Mouse (Mus musculus) macrophage (primary cell): ENCODE results near the gene Gpr146. TPM values are rescaled to one million over a fixed set of nuclear protein-coding genes. Genes with fewer than 3 reads are reported as not detected.
A peak's percentile ranks its signal among the peaks of the same experiment; 100 is the strongest.
"Not testable (repeated sequence)": the region's sequence is repeated elsewhere in the genome, so short reads cannot be mapped to it uniquely, and the experiment has no call there.

Source experiments
- H3K27ac ChIP-seq: fragments of 350-480 bp; formaldehyde crosslinking; 2 replicates; pipeline ENCODE4 v1.9.0; 2021
- H3K36me3 ChIP-seq: fragments of 350-480 bp; formaldehyde crosslinking; 2 replicates; pipeline ENCODE4 v1.9.0; 2021; ENCODE audit errors: inconsistent target
- H3K4me3 ChIP-seq: fragments of 350-480 bp; formaldehyde crosslinking; 2 replicates; pipeline ENCODE4 v1.9.0; 2021; ENCODE audit errors: inconsistent target
- H3K79me2 ChIP-seq: fragments of 350-480 bp; formaldehyde crosslinking; 2 replicates; pipeline ENCODE4 v1.9.0; 2021; ENCODE audit errors: inconsistent target
- WGBS: methylation state at CpG from one replicate; pipeline ENCODE4 v1.1.7; 2026; ENCODE audit warnings: inconsistent platforms; ENCODE audit not compliant: missing documents; 5-methylcytosine and 5-hydroxymethylcytosine counted together
- polyA plus RNA-seq: library from polyadenylated mRNA; stranded (reverse); fragments of 250-400 nt; gene quantifications from 3 replicates; pipeline ENCODE4 v1.2.4, GENCODE M21; 2018; ENCODE audit warnings: inconsistent platforms

The Gpr146 gene
- polyA plus RNA-seq, 1 experiment from 2014 or later: 20.6 TPM

DNA sequence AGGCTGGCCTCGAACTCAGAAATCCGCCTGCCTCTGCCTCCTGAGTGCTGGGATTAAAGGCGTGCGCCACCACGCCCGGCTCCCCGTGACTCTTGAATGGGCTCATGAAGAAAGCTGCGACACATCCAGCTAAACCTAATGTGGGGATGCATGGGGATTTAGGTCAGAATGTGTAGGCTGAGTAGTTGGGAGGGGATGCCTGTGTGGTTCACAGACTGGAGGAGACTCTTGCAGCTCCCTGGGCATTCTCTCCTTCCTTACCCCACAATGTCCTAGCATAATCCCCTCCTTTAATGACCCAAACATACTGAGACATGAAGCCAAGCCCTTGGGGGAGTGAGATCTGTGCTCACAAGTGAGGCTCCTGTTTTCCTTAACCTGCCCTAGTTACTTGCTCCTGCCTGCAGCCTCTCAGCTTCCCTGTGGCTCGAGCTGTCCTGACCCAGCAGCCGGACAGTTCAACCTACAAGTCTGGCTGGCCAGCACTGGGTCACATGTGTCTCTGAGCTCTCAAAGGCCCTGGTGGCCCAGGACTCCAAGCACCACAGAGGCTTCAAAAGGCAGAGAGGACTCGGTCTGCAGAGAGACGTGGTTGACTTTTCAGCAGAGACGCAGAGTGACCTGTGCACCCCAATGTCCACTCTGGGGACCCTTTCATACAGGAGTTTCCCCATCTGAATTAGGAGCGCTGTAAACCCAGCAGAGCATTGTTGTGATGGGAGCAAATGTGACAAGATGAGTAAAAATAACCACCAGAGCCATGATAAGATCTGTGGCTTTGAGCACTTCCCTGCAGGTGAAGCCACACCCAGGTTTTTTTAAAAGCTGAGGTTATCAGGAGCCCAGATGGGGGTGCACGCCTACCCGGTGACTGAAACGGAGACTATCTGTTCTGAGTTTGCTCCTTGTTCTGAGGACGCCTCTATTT is 4.4 kb downstream of the Gpr146 start:
- H3K4me3 ChIP-seq: peak overlapping the region; percentile 63
- 33% methylated on average over 18 of the region's 18 CpGs for WGBS
- H3K79me2 ChIP-seq: peaks cover 86% of the 10 kb centered on the region
- peaks cover 25% of the 10 kb centered on the region; the same call in 1 of the 2 replicates for H3K36me3 ChIP-seq
- peak overlapping the region; percentile 84 for H3K27ac ChIP-seq

GRCm38 (mm10) chr5:139382760-139383159 is 5.3 kb downstream of the Gpr146 start:
- WGBS: 19% methylated on average over 8 of the region's 8 CpGs
- Histone ChIP-seq H3K4me3 (peak overlapping the region; percentile 63), H3K36me3 (peaks cover 25% of the 10 kb centered on the region; the same call in 1 of the 2 replicates)

DNA sequence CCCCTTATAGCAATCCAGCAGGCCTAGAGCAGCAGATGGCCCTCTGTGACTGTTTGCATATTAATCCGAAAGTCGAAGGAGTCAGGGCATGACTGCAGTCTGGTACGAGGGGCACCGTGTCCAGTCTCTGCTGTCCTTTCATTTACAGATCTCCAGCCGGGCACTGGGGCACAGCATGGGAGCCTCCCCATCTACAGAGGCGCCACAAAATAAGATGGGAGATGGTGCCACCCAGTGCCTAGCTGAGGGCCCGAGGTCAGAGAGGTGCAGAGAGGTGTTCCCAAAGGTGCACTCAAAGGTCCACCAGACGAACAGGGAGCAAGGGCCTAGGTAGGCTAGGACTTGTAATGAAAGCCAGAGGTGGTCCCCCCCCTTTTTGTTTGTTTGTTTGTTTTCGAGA is 5.7 kb downstream of the Gpr146 start:
- H3K27ac ChIP-seq: peak overlapping the region; percentile 84
- peaks cover 26% of the 10 kb centered on the region; the same call in 1 of the 2 replicates for H3K36me3 ChIP-seq
- peaks cover 94% of the 10 kb centered on the region for H3K79me2 ChIP-seq
- 56% methylated on average over 9 of the region's 9 CpGs for WGBS
- peak overlapping the region; percentile 63; the same call in 1 of the 2 replicates for H3K4me3 ChIP-seq

More at GRCm38 (mm10) chr5:139382760-139383159, 5.3 kb downstream of the Gpr146 start:
- H3K79me2 ChIP-seq: peaks cover 92% of the 10 kb centered on the region
- H3K27ac ChIP-seq: peak overlapping the region; percentile 84

DNA sequence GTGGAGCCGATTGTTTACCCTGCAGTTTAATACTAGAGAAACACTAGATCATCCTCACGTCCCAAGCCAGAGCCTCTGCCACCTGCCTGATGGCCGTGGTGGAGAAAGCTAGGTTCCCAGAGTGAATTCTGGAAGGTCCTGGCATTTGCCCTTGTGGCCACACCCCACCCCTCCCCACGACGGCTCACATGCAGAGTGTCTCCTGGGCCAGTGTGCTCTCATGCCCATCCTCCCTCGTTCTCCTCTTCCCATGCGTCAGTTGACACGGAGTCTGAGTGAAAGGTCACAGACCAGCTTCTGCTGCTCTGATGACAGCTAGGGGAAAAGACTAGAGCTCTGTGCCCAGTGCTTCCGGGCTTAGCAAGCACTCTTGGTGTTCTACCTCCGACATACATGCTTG is 7.0 kb downstream of the Gpr146 start:
- Histone ChIP-seq H3K27ac (no peak overlapping the region), H3K4me3 (no peak overlapping the region)

GRCm38 (mm10) chr5:139386047-139386446 is 8.6 kb downstream of the Gpr146 start:
- 83% methylated on average over 5 of the region's 5 CpGs for WGBS
- H3K27ac ChIP-seq: no peak overlapping the region
- no peak overlapping the region for H3K4me3 ChIP-seq
- H3K79me2 ChIP-seq: peaks cover 100% of the 10 kb centered on the region
- peaks cover 47% of the 10 kb centered on the region; the same call in 1 of the 2 replicates for H3K36me3 ChIP-seq

More for the DNA sequence above, 7.0 kb downstream of the Gpr146 start:
- Histone ChIP-seq H3K36me3 (peaks cover 37% of the 10 kb centered on the region; the same call in 1 of the 2 replicates), H3K79me2 (peaks cover 94% of the 10 kb centered on the region)
- WGBS: 75% methylated on average over 10 of the region's 10 CpGs

DNA sequence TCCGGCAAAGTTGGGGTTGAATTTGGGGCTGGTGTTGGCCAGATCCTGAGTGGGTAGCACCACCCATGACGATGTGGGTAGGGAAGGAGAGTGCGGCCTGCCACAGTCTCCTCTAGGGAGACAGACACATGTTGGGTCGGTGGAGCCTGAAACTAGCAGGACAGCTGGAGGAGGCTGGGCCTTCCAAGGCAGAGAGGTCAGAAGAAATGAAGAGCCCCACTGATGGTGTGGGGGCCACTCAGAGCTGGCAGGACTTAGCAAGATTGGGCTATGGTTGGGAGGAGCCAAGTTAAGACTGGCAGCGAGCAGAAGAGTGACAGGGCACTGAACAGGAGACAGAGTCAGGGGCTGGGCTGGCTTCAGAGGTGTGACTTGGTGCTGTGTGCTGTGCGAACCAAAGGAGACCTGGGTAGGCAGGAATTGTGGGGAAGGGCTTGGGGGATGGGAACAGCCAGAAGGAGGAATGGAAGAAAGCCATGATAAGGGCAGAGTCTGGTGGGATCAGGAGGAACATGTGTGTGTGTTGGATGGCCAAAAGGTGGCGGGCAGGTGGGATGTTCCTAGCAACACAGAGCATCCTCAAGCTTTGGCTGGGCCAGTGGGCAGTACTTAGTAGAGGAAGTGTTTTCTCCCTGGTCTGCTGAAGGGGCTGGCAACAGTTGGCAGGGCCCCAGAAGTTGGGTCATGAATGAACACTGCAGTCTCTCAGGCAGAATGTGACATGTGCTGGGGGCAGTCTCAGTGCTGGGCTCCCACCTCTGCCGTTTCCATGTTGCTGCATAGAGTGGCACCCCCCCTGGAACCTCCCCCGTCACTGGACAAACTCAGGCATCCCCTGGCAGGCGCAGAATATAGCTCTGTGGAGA is 10.1 kb downstream of the Gpr146 start:
- peaks cover 100% of the 10 kb centered on the region for H3K79me2 ChIP-seq
- H3K4me3 ChIP-seq: no peak overlapping the region
- peak overlapping the region; percentile 35 for H3K27ac ChIP-seq
- WGBS: 63% methylated on average over 7 of the region's 10 CpGs
- H3K36me3 ChIP-seq: peaks cover 55% of the 10 kb centered on the region; the same call in 1 of the 2 replicates

DNA sequence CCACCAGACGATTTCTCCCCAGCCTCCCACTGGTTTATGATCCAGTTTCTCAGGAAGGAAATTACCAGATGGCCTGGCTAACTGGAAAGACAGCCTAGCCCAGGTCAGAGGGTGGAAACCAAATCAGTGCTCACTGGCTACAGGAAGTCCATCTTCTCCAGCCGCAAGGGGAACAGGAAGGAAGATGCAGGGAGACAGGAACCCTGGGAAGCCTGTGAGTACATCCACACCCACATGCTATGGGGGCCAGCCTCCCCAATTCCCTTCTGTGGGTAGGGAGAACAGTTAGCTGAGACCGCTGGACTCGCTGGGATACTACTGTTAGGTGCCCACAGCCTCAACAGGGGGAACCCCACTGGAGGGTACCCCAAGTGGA is 10.7 kb downstream of the Gpr146 start:
- Histone ChIP-seq H3K4me3 (no peak overlapping the region), H3K79me2 (peaks cover 100% of the 10 kb centered on the region), H3K36me3 (peaks cover 61% of the 10 kb centered on the region), H3K27ac (peak overlapping the region; percentile 35)
- 37% methylated on average over 4 of the region's 4 CpGs for WGBS

DNA sequence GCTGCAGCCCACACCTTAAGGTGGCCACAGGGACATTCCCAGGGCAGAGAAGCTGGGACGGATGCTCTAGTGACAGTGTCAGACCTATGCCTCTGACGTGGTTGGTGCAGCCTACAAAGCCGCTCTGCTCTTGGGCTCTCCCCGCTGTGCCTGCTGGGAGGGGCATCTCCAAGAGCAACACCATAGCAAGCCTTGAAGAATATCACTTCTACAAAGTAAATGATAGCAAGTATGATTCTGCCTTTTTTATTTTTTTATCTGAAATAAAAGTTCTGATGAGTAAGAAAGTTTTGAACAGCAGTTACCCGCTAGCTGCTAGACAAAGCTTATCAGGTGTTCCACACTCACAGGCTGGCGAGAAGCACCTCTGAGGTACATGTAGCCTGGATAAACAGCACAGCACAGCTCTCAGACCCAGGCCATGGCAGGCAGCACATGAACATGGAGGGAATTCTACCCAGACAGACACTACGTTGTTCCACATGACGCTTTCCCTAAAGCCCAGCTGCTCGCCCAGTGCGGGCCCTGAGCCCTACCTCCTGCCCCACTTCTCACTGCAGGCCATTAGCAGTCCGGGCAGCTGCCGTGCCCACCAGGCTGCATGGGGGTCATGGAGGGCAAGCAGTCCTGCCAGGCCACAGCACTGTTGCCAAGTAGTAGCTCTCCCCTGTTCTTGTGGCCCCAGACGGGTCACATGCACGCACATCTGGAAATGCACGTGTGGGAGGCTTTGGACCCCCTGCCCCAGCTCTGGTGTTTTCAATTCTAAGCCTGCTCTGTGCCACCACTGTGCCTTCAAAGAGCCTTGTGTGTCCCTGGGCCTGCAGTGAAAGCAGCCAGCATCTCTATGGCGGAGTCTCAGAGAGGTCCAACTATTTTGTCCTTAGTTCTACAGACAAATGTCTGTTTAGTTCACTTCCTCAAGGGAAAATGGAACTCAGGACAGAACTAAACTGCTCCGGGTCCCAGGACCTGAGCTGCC is 11.5 kb downstream of the Gpr146 start:
- Histone ChIP-seq H3K4me3 (no peak overlapping the region), H3K36me3 (peaks cover 65% of the 10 kb centered on the region), H3K79me2 (peaks cover 100% of the 10 kb centered on the region), H3K27ac (peak overlapping the region; percentile 35)
- WGBS: 91% methylated on average over 17 of the region's 17 CpGs

- Histone ChIP-seq H3K27ac (no peak overlapping the region), H3K36me3 (peaks cover 67% of the 10 kb centered on the region), H3K4me3 (no peak overlapping the region), H3K79me2 (peaks cover 100% of the 10 kb centered on the region)
- 88% methylated on average over 6 of the region's 6 CpGs for WGBS
These were observed 12.2 kb downstream of the Gpr146 start for GRCm38 (mm10) chr5:139389676-139390061.

GRCm38 (mm10) chr5:139390324-139391119 is 13.0 kb downstream of the Gpr146 start:
- Histone ChIP-seq H3K36me3 (peaks cover 63% of the 10 kb centered on the region), H3K79me2 (peaks cover 100% of the 10 kb centered on the region)
- not testable (repeated sequence) for H3K4me3 ChIP-seq, H3K27ac ChIP-seq
- WGBS: 85% methylated on average over 4 of the region's 5 CpGs

GRCm38 (mm10) chr5:139391309-139391990 is 14.0 kb downstream of the Gpr146 start:
- peaks cover 99% of the 10 kb centered on the region for H3K79me2 ChIP-seq
- H3K4me3 ChIP-seq: no peak overlapping the region
- no peak overlapping the region for H3K27ac ChIP-seq
- WGBS: 90% methylated on average over 10 of the region's 11 CpGs
- H3K36me3 ChIP-seq: peaks cover 55% of the 10 kb centered on the region

DNA sequence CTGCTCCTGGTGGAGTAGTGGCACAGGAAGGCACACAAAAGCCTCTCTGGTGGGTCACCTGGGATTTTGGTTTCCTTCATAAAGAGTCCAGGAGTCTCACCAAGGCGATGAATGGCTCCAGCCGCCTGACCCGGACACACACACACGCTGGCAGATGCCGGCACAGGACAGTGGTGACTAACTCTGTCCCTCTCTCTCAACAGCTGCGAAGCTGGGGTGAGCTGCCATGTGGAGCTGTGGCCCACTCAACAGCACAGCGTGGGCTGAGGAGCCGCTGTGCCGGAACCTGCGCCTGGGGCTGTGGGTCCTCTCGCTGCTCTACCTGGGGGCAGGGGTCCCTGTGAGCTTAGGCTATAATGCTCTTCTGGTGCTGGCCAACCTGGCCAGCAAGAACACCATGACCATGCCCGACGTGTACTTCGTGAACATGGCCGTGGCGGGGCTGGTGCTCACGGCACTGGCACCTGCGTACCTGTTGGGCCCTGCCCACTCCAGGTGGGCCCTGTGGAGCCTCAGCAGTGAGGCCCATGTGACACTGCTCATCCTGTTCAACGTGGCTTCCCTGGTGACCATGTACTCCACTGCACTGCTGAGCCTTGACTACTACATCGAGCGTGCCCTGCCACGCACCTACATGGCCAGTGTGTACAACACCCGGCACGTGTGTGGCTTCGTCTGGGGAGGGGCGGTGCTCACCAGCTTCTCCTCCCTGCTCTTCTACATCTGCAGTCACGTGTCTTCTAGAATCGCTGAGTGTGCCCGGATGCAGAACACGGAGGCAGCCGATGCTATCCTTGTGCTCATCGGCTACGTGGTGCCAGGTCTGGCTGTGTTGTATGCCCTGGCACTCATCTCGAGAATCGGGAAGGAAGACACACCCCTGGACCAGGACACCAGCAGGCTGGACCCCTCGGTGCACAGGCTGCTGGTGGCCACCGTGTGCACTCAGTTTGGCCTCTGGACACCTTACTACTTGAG is 15.0 kb downstream of the Gpr146 start:
- H3K27ac ChIP-seq: no peak overlapping the region
- WGBS: 93% methylated on average over 36 of the region's 37 CpGs
- no peak overlapping the region for H3K4me3 ChIP-seq
- peaks cover 99% of the 10 kb centered on the region for H3K79me2 ChIP-seq
- peaks cover 55% of the 10 kb centered on the region for H3K36me3 ChIP-seq
